Mouse (Mus musculus) small intestine, adult 2 months (tissue): Measurements from ENCODE around the gene Tspear.

Source experiments
- CTCF ChIP-seq: fragments of 200-500 bp; IDR thresholded peaks from 2 replicates; pipeline ENCODE4 v1.5.1; 2012; ENCODE audit warnings: low read depth, mild to moderate bottlenecking, control low read depth, inconsistent platforms, low read length, moderate library complexity, mixed read lengths; ENCODE audit not compliant: insufficient replicate concordance, insufficient read length; ENCODE audit errors: extremely low read depth
- POLR2A ChIP-seq: fragments of 200-500 bp; IDR thresholded peaks from 2 replicates; pipeline ENCODE4 v1.6.1; 2012; ENCODE audit warnings: low read depth, mild to moderate bottlenecking, control low read depth, inconsistent platforms, low read length, moderate library complexity

DNA sequence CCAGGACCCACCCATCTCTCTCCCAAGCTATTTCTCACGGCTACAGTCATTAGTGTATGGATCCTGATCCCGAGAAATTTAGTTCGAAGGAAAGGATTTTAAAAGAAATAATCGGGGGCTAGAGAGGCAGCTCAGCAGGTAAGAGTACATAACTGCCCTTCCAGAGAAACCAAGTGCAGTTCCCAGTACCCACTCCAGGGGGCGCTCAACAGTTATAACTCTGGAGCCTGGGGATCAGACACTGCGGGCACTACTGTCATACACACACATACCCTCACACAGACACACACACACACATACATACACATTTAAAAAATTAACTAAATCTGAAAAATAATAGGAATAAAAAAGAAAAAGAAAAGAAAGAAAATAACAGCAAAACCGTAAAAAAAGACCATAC, 239.8 kb downstream of the Tspear start:
- TF ChIP-seq CTCF: peak; percentile 60; the same call in 1 of the 2 replicates
- TF ChIP-seq POLR2A: no peak
